Mouse (Mus musculus): ENCODE measurements around the gene Ovol3.

GRCm38 (mm10) chr7:30193581-30194100 is 41.9 kb downstream of the Ovol3 start:
- no peak for TF ChIP-seq CTCF (conservative IDR thresholded peaks at IDR 0.05; ENCODE audit: insufficient read depth, insufficient read length, low read depth, low read length)
- no peak for TF ChIP-seq POLR2A (IDR thresholded peaks at IDR 0.05; ENCODE audit: low read depth, low read length)

Data from kidney, adult 2 months (tissue).